Mouse (Mus musculus): ENCODE data around the gene Pcnx.

GRCm38 (mm10) chr12:81863949-81864348 is 4.1 kb downstream of the Pcnx start:
- TF ChIP-seq CTCF (IDR thresholded peaks at IDR 0.05; ENCODE audit: low read depth) (no peak), EP300 (IDR thresholded peaks at IDR 0.05; ENCODE audit: low read depth) (no peak)
